Mouse (Mus musculus): ENCODE measurements around the gene Meis2.
A peak's percentile ranks its signal among the peaks of the same experiment; 100 is the strongest.

Meis2 gene

DNA sequence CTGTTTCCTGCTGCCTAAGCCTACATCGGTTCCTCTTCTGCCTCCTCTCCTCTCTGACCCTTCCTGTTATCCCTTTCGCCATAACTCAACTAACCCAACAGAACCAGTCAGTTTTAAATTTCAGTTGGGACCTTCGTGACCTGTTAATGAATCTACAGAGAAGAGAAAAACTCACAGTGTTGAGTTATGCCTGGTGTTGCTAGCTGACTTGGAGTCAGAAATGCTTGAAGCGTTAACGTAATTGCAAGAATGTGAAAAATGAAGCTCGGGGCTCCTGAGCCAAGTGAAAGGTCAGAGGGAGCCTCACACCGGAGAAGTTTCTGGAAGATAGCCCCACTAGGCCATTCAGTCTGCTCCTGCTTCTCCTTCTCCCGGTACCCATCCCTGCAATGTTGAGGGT lies 18.3 kb downstream of the Meis2 start:
- no peak for DNase-seq (ENCODE audit: low spot score)

DNA sequence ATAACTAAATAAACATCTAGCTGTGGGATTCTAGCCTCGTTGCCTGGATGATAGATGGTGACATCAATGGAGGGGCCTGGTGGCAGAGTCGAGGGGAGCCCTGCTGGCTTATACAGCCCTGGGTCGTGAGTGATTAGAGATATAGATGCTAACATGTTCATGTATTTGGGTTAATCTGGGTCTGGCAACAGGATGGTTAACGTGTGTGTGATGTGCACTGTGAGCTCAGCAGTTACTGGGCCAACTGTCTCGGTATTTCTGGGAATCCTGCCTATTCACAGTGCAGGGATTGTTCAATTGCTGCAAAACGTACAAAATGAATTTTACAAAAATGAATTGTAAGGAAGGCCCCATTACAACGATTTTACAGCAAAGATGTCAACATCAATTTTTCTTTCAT lies 20.6 kb downstream of the Meis2 start:
- no peak for DNase-seq (ENCODE audit: low spot score)

DNA sequence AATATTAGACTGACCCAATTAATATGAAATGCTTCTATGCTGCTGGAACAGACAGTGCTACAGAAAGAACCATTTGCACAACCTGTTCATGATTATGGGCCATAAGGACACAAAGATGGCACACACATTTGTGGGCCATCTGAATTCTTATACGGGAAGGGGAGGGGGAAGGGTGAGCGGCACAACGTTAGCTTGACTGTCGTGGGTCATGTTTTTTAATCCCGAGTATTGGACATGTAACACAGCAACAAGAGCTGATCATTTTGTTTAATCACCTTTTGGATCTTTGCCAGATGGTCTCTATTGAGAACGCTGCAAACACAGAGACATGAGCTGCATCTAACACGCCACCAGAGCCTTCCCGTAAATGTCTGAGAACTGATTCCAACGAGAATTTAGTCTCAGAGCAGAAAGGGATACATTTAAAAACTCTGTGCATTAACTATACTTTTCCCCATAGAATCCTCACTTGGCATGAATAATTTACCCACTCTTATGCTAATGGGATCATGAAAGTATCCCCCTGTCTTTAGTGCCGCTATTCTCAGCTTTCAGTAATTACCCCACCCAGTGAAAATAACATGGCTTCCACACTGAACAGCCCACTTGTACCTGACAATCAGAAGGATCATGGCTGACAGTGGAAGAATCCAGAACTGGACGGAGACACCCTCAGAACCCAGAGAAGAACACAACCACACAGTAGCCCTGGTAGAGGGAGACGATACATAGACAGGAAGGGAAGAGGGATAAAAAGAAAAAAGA lies 22.5 kb downstream of the Meis2 start:
- DNase-seq (ENCODE audit: low spot score): no peak

DNA sequence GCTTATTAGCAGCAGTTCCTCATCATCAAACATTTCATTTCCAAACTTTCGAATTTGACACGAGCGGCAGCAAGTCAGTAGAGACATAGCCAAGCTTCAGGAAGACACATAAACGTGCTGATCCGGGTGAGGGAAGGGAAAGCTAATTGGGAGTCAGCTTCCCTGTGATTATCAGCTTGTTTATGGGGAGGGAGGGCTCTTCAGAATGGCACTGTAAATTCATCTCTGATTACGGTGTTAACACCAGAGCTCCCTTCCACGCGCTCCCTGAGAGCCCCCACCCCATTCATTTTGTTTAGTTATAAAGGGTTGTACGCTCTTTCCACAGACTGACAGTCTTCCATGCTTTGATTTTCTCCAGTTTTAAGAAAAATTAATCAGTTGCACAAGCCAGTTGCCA lies 23.2 kb downstream of the Meis2 start:
- DNase-seq (ENCODE audit: low spot score): no peak

DNA sequence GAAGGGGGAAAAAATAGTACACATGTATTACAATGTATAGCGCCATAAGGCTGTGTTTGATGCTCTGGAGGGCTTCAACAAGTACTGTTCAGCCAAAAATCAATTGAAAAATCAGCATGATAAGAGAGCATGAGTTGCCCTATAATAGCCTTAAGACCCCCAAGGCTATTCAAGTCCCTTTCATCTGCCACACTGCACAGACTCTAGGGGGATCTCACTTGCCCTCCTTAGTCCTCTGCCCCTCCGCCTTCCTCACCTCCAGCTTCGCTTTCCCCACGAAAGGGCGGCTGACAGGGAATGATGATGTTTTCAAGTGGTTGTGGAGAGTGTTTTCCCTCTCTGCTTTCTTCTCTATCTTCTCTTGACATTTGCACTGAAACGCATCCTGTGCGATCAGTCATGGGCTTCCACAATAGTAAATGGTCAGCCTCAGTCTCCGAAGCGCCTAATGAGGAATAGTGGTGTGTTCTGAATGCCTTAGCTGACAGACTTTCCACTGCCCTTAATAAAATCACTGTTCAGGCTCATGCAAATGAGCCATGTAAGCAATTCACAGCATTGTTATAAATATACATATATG lies 23.9 kb downstream of the Meis2 start:
- DNase-seq (ENCODE audit: low spot score): no peak

DNA sequence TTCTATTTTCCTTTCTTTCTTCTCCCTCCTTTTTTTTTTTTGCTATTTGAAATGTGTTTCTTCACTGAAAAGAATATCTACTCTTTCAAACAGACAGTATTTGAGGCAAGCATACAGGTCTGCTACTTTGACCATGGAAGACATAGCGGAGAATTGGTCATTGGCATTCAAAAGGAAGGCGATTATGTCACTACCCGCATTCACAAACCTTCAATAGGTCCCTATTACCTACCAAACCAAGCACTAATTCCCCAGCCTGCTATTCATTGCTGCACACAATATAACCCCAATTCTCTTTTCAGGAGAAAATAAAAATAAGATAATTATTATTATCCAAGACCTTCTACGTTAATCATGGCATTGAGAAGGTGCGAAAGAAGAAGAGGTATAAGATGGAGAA lies 30.3 kb downstream of the Meis2 start:
- DNase-seq (ENCODE audit: low spot score): no peak

DNA sequence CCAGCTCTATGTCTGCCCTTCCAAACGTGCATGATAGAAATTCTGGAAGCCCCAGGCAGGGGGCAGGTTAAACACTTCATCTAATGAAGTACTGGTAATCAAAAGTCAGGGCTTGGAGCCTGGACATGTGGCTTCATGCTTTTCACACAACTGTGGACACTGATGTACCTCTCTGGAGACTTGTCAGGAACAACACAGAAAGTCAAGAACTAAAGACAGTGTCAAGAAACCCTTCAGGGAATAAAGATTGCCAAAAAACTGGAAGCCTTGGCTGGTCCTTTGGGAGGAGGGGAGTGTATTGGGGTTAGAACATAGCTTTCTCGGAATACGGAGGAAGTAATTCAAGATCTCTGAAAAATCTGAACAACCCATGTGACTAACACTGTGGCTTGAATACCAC lies 37.5 kb downstream of the Meis2 start:
- no peak for DNase-seq (ENCODE audit: low spot score)

DNA sequence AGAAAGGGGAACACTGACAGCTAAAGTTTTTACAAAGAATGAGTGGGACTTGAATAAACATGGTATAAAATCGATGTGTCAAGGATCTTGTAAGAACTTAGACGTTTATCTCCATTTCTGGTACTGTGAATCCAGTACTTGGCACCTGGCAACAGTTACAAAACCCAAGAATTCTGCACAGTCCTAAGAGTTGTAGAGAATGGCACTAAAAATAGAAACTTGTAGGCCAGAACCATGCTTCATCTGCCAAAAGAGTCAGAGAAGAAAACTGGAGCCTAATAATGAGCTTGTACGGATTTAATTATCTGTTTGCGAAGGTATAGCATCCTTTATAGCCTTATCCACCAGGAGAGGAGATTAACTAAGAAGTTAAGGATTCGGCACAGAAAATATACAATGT lies 42.8 kb downstream of the Meis2 start:
- no peak for DNase-seq (ENCODE audit: low spot score)

DNA sequence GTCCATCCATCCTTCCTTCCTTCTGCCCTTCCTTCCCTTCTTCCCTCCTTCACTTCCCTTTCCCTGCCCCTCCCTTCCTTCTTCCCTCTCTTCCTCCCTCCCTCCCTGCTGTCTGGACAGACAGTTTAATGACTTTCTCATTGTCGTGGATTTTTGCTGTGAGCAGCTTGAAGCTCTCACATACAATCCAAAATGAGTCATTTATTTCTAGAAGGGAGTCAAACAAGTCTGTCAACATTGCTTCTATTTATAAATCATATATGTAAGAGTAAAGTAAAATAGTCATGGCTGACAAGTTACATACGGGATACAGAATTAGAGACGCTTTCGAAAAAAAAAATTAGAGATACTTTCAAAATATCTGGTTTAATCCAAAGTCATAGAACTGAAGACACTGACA lies 43.7 kb downstream of the Meis2 start:
- no peak for DNase-seq (ENCODE audit: low spot score)

DNA sequence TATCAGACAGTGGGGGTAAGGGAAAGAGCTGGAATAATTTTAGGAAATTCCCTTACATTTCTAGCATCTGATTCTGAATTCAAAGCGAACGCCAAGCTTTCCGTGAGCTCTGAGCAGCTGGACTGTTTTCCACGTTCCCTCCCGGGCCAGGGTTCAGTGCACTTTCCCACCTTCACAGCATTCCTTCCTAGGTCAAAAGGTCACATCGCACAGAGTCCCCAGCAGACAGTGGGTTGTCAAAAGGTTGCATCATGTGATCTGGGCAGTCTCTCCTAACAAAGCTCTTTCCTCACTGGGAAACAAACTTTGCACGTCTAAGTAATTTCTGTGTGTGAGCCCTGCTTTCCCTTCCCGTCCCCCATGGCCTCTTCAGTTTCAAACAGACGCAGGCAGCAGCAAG lies 44.6 kb downstream of the Meis2 start:
- peak; percentile 56 for DNase-seq (ENCODE audit: low spot score)

DNA sequence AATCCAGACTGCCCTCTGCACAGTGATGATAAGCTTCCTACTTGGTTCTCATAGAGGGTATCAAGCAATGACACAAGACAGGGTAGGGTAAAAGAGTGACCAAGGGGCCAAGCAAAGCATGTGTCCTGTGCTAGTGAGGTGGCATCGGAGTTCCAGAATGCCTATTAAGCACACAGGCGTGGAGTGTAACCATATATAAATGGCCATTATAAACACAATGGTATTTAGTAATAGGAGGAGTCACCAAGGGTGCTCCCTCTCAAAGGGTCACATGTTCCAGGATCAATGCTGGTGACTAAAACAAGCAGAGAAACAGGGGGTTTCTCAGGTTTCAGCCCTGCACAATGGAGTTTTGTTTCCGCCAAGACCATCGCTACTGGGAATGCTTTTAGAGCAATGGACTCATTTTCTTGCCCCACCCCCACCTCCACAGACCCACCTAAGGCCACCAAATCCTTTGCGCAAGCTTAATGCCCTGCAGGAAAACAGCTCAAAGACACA lies 45.1 kb downstream of the Meis2 start:
- DNase-seq (ENCODE audit: low spot score): peak; percentile 38

DNA sequence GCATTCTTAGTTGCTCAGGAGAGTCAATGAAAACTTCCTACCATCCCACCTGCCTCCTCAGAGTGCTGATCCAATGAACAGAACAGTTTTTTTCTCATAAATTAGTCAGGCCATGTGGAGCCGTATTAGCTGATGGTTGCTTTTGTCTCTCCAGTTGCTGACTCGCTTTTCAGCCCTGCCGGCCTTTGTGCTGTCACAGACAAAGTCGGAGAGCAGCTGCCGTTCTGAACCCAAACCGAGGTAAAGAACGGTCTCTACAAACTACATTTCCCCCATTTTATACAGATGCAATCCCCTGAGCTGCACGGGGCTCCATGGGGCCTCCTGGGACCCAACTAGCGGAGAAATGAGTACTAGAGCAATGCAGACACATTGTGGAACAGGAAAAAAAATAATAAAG lies 45.7 kb downstream of the Meis2 start:
- DNase-seq (ENCODE audit: low spot score): peak; percentile 65

DNA sequence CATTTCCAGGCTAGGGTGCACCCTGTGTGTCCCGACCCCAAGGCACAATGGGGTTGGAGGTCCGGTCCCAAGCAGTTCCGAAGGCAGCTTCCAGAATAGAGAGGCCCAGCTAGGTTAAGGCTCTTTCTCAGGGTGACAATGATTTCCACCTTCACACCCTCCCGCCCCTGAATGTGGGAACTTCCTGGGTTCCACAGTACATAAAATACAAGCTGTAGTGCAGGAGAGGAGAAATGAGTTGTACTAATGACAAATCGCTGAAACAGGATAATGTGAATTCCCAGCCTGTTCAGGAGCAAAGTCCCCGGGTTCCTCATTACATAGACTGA lies 46.2 kb downstream of the Meis2 start:
- DNase-seq (ENCODE audit: low spot score): no peak

DNA sequence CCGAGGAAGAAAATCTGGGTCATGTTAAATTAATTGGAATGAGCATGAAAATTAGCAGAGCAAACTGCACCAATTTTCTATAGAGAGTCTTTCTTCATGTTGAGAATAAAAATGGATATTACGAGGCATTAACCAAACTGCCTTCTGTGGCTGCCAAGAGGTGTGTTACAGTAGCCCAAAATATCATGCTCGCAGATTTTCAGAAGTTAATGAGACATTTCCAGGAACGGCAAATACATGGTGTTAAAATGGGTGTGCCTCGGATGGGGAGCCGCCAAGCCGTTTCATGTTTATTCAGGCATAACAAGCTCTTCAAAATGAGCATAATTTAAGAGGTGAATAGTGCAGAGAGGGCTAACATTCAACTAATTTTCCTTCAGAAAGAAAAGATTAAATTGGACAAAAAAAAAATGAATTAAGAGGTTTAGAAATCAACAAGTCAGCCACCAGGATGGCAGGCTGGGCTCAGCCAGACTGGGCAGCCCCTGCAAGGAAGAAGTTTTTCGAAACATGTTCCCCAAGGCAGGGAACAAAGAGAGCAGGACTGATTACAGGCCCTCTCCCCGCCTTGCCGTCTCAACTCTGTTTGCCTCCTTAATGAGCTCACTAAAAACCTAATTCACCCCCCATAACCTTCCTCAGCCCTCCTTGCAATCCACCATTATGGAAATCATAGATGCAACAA lies 46.7 kb downstream of the Meis2 start:
- DNase-seq (ENCODE audit: low spot score): peak; percentile 51

DNA sequence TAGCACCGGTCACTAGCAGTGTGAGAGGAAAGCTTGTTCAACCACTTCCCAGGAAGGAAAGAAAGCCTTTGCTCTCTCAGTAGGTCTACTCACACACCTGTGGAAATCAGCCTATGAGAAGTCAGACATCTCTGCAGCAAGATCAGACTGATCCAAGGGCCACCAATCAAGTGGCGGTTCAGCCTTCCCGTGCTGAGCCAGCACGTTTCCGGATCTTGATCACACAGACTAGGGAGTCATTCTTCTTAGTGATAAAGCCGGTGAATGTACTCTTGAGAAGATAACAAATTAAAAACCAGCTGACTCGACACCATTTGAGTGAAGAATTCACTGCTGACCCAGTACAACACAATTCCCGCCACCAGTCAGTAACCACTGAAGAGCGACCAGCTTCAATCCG lies 50.1 kb downstream of the Meis2 start:
- no peak for DNase-seq (ENCODE audit: low spot score)

DNA sequence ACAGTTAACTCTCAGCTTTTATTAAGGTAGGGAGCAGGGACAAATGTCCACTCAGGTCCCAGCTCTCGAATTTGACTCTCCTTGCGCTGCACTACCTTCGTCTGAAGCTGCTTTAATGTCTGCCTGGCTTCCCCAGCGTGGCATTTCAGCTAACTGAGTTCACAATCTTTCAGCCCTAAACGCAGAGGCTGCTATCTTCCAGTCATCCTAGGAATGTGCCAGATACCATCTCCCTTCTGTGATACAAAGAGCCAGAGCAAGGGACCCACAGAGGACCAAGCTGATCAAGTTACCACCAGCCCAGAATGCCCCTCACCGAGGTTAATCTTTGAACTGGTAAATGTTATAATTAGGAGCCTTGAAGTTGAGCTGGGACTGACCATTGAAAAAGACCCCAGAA lies 55.2 kb downstream of the Meis2 start:
- DNase-seq (ENCODE audit: low spot score): no peak

DNA sequence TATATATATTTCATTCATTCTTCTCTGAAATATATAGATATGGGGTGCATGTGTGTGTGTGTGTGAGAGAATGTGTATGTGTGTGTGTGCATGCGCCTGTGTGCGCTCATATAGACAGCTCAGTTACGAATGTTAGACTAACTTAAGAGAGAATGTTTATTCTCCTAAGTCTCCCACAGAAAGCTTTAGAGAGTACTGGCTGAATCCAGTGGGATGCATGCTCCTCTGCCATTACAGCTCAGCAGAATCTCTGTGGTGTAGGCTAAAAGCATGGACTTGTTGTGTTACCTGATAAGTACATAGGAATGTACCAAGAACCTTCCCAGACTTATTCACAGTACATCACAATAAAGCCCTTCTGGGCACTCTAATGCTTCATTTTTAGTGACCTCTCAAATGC lies 55.6 kb downstream of the Meis2 start:
- DNase-seq (ENCODE audit: low spot score): no peak

DNA sequence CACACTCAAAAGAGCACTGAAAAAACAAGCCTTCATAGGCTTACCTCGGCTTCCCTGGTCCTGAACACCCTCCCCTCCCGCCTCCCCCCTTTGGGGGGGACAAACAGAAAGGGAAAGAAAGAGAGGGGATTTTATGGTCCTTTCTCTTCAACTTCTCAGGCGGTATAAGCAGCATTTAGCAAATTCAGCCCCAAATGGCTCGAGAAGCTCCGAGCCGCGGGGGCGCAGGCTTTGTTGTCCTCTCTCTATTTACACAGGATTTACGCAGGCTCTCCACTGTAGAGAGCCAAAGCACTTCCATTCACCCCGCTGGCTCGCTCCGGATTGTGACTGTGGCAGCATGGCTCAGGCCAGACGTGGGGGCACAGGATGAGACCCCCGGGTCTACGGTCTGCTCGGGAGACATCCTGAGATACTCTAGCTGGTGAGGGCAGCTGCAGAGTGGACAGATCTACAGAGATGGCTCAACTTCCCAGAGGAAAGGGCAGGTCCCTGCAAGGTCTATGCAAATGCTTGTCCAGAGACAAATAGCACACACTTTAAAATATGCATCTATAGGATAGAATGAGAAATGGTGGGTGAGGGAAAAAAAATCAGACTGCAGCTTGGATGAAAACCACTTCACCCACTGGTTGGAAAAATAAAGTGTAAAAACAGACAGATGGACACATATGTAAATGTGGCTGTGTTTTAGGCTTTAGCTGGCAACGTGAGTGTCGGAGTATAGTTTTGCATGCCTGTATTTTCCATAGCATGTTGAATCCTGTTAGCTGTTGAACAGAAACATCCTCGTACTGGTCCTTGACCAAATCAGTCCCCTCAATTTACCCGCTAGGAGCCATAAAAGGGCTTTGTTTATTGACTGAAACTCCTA lies 56.3 kb downstream of the Meis2 start:
- peak; percentile 48 for DNase-seq (ENCODE audit: low spot score)

DNA sequence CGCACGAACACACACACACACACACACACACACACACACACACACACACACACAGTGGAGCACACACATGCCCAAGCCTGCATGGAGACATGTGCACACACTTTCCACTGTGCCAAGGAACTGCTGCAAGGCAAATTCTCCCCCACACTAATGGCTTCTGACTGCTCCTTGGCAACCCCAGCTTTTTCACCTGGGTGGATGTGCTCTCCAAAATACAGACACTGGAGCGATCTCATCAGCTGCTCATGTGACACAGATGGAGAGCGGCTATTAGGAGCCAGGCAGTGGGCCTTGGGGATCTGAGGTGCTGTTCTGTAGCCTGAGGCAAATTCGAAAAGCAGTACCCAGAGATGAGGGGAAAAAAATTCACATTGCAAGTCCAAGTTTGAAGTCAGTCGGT lies 63.3 kb downstream of the Meis2 start:
- DNase-seq (ENCODE audit: low spot score): no peak

DNA sequence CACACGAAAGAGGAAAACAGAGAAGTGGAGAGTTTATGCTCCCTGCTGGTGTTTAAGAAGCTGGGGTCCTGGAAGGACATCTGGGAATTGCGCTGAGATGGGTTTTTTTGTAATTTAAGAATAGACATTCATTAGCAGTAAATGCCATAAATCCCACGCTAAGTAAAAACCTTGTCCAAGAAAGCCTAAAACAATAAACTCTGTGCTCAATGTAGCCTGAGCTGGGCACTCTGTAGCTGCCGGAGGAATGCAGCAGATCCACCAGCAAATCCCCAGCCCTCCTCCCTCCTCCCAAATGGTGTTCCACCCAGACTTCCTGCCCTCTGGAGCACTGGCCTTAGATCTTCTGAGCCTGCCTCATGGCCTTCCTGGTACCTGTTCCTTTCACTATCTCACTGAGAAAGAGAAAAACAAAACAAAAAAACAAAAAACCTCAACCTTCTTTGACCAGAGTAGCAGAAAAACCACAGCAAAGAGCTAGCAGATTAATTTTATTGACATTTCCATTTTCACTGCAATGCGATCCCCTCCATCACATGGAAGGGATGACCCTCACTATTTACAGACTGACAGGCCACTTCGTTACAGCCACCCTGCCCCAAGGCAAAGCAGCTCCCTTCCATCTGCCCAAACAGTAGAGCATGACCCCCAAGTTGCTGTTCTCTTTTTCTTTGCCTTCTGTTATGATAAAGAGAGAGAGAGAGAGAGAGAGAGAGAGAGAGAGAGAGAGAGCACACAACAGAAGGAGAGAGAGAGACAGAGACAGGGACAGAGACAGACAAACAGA lies 64.1 kb downstream of the Meis2 start:
- DNase-seq (ENCODE audit: low spot score): no peak

DNA sequence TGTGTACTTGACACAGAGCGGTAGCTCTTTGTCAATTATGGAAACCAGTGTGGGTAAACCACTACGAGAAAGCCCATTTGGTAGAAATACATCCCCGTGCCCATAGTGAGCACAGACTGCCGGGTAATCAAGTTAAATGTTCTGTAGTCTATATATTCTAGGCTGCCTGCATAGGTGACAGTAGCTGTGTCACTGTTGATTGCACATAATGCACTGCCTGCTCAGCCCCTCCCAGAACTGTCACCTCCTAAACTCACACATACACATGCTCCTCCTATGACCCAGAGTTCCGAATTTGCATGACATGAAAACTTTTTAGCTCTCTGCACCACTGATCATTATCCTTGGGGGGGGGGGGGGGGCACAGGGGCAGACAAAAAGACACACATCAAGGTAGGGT lies 65.1 kb downstream of the Meis2 start:
- no peak for DNase-seq (ENCODE audit: low spot score)

DNA sequence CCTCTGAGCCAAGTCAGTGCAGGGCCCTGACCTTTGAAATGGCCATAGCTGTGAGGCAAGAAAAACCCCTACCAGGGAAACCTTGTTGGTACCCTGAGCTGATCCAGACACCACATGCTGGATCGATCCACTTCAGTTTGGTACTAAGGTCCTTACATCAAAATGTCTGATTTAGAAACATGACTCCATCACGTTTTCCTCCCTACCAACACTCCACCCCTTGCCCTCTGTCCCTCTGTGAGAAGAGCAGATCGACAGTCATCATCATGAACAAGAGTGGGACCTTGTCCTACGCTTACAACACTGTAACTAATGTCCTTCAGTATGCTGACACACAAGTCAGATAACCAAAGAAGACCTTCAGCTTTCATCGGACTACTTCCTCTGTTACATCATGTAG lies 66.8 kb downstream of the Meis2 start:
- DNase-seq (ENCODE audit: low spot score): no peak
